Mouse (Mus musculus) G1E (cell line): ENCODE measurements around the gene Sec24a. TPM values are rescaled to one million over a fixed set of nuclear protein-coding genes. Genes with fewer than 3 reads are reported as not detected.

ENCODE experiments used
- ATAC-seq: 2 replicates; pipeline ENCODE4 v1.8.0; 2016; ENCODE audit warnings: mild to moderate bottlenecking; ENCODE audit not compliant: insufficient number of reproducible peaks, poor library complexity, low FRiP score, severe bottlenecking; ENCODE audit errors: extremely low read depth
- DNase-seq: peaks from one replicate; pipeline ENCODE4 v3.0.0; 2012; ENCODE audit warnings: low spot score
- H3K27me3 ChIP-seq: 2 replicates; pipeline ENCODE4 v1.6.1; 2012; ENCODE audit warnings: mild to moderate bottlenecking, low read length, inconsistent platforms; ENCODE audit not compliant: insufficient read depth
- H3K36me3 ChIP-seq: replicated peaks from 2 replicates; pipeline ENCODE3; 2012; ENCODE audit warnings: mild to moderate bottlenecking, inconsistent platforms
- H3K4me1 ChIP-seq: 2 replicates; pipeline ENCODE4 v1.6.1; 2012; ENCODE audit warnings: low read depth, low read length, inconsistent platforms, mixed read lengths; ENCODE audit not compliant: insufficient read depth
- H3K4me3 ChIP-seq: 2 replicates; pipeline ENCODE4 v1.5.1; 2012; ENCODE audit warnings: low read depth, mild to moderate bottlenecking, inconsistent platforms, low read length, moderate library complexity, mixed read lengths
- H3K9me3 ChIP-seq: replicated peaks from 2 replicates; pipeline ENCODE4 v1.6.1; 2012; ENCODE audit warnings: inconsistent platforms
- CTCF ChIP-seq: IDR thresholded peaks from 2 replicates; pipeline ENCODE4 v1.5.1; 2012; ENCODE audit warnings: low read depth, low read length, inconsistent platforms, mixed read lengths
- GATA1 ChIP-seq: IDR thresholded peaks from 2 replicates; pipeline ENCODE4 v1.6.1; 2012; ENCODE audit warnings: borderline replicate concordance, low read length, inconsistent platforms, mixed read lengths
- GATA2 ChIP-seq: IDR thresholded peaks from 2 replicates; pipeline ENCODE4 v1.6.1; 2012; ENCODE audit warnings: low read depth, low read length, inconsistent platforms, borderline replicate concordance
- POLR2AphosphoS5 ChIP-seq: IDR thresholded peaks from 2 replicates; pipeline ENCODE4 v1.6.1; 2012; ENCODE audit warnings: low read depth, low read length, inconsistent platforms; ENCODE audit not compliant: insufficient replicate concordance
- TAL1 ChIP-seq: conservative IDR thresholded peaks from 2 replicates; pipeline ENCODE4 v1.6.1; 2012; ENCODE audit warnings: low read depth, low read length, inconsistent platforms, mixed read lengths
- polyA plus RNA-seq: library from polyadenylated mRNA; stranded (reverse); fragments of >175 nt; gene quantifications from 2 replicates; pipeline ENCODE4 v1.2.3, GENCODE M21; 2012
- total RNA-seq, 2 experiments: library from RNA; stranded (forward) in 1 of 2; stranded (reverse) in 1 of 2; fragments of 200-1000 nt in 1 of 2; fragments of >200 nt in 1 of 2; fragmentation: Nextera tagmentation in 1 of 2; gene quantifications; 2 replicates each; pipeline ENCODE4 v1.2.3; 2014 to 2017

Sec24a gene
- total and polyA plus RNA-seq, 3 experiments, result 8.2 to 40.9 (median 22.4) TPM

- Histone ChIP-seq H3K27me3 (peaks cover 47% of the 10 kb centered on the region), H3K4me1 (no peaks in the 10 kb centered on the region), H3K9me3 (no peaks in the 10 kb centered on the region), H3K4me3 (no peak overlapping the region), H3K36me3 (no peaks in the 10 kb centered on the region)
- no peak for DNase-seq
- TF ChIP-seq TAL1, result no peak
- no peak for TF ChIP-seq POLR2AphosphoS5
- no peak for ATAC-seq
Observed at GRCm38 (mm10) chr11:51662632-51663031, 100.8 kb downstream of the Sec24a start.

- TF ChIP-seq CTCF, result no peak
- H3K27me3 ChIP-seq, result peaks cover 54% of the 10 kb centered on the region
- DNase-seq (no peak), ATAC-seq (no peak)
- no peak overlapping the region for H3K4me3 ChIP-seq
- no peaks in the 10 kb centered on the region for H3K9me3 ChIP-seq
- no peaks in the 10 kb centered on the region for H3K4me1 ChIP-seq
- H3K36me3 ChIP-seq, result no peaks in the 10 kb centered on the region
Observed at GRCm38 (mm10) chr11:51661867-51662365, 101.5 kb downstream of the Sec24a start.

- Histone ChIP-seq H3K27me3 (peaks cover 72% of the 10 kb centered on the region), H3K4me1 (peaks cover 4% of the 10 kb centered on the region; the same call in 1 of the 2 replicates), H3K36me3 (no peaks in the 10 kb centered on the region), H3K9me3 (no peaks in the 10 kb centered on the region), H3K4me3 (no peak overlapping the region)
- DNase-seq (no peak), ATAC-seq (no peak)
- TF ChIP-seq TAL1 (no peak), GATA2 (no peak), CTCF (no peak), POLR2AphosphoS5 (no peak), GATA1 (no peak)
Observed at GRCm38 (mm10) chr11:51658705-51659104, 104.7 kb downstream of the Sec24a start.

GRCm38 (mm10) chr11:51658291-51658690, 105.1 kb downstream of the Sec24a start:
- no peaks in the 10 kb centered on the region for H3K36me3 ChIP-seq
- peaks cover 74% of the 10 kb centered on the region for H3K27me3 ChIP-seq
- no peak for ATAC-seq

GRCm38 (mm10) chr11:51656798-51657521, 106.5 kb downstream of the Sec24a start:
- DNase-seq (no peak), ATAC-seq (no peak)
- H3K27me3 ChIP-seq, result peaks cover 76% of the 10 kb centered on the region
- no peaks in the 10 kb centered on the region for H3K9me3 ChIP-seq
- TF ChIP-seq POLR2AphosphoS5 (no peak), TAL1 (no peak), GATA1 (no peak), GATA2 (no peak), CTCF (no peak)
- peaks cover 4% of the 10 kb centered on the region; the same call in 1 of the 2 replicates for H3K4me1 ChIP-seq
- no peak overlapping the region for H3K4me3 ChIP-seq
- H3K36me3 ChIP-seq, result no peaks in the 10 kb centered on the region

More at GRCm38 (mm10) chr11:51658291-51658690, 105.1 kb downstream of the Sec24a start:
- DNase-seq, result no peak
- Histone ChIP-seq H3K4me1 (peaks cover 4% of the 10 kb centered on the region; the same call in 1 of the 2 replicates), H3K9me3 (no peaks in the 10 kb centered on the region), H3K4me3 (no peak overlapping the region)
- no peak for TF ChIP-seq CTCF
- TF ChIP-seq GATA2, result no peak
- TF ChIP-seq TAL1, result no peak
- no peak for TF ChIP-seq GATA1
- TF ChIP-seq POLR2AphosphoS5, result no peak

GRCm38 (mm10) chr11:51654891-51655290, 108.5 kb downstream of the Sec24a start:
- H3K9me3 ChIP-seq, result peaks cover 9% of the 10 kb centered on the region
- ATAC-seq (no peak), DNase-seq (no peak)
- peaks cover 78% of the 10 kb centered on the region for H3K27me3 ChIP-seq
- H3K36me3 ChIP-seq, result no peaks in the 10 kb centered on the region
- peaks cover 12% of the 10 kb centered on the region for H3K4me1 ChIP-seq
- H3K4me3 ChIP-seq, result no peak overlapping the region
- TF ChIP-seq CTCF (no peak), GATA2 (no peak), GATA1 (no peak), TAL1 (no peak), POLR2AphosphoS5 (no peak)
